Mouse (Mus musculus) limb, embryonic 13.5 days (tissue): ENCODE measurements at regions not wholly inside any gene's neighbourhood (a gene's known extent, or its start where the extent isn't known, plus 50 kb on each side); places are given as distances from the start of the nearest gene placed in this dataset.

Experiments used
- ATAC-seq: fragments of 200-750 bp; cut with Nextera tagmentation; 2 replicates; pipeline ENCODE4 v1.8.0; 2017; ENCODE audit warnings: low read depth, moderate number of reproducible peaks, moderate TSS enrichment; ENCODE audit not compliant: low FRiP score
- H3K27ac ChIP-seq: fragments of 300-500 bp; sonication (generic); 2 replicates; pipeline ENCODE4 v1.5.1; 2015; ENCODE audit warnings: inconsistent platforms, mild to moderate bottlenecking, moderate library complexity
- H3K27me3 ChIP-seq: fragments of 300-500 bp; sonication (generic); 2 replicates; pipeline ENCODE4 v1.6.1; 2015; ENCODE audit warnings: mild to moderate bottlenecking, inconsistent platforms
- H3K36me3 ChIP-seq: fragments of 300-500 bp; sonication (generic); 2 replicates; pipeline ENCODE4 v1.6.1; 2015; ENCODE audit warnings: inconsistent platforms, mild to moderate bottlenecking, moderate library complexity
- H3K4me1 ChIP-seq: fragments of 300-500 bp; sonication (generic); 2 replicates; pipeline ENCODE4 v1.6.1; 2015; ENCODE audit warnings: inconsistent platforms
- H3K4me2 ChIP-seq: fragments of 300-500 bp; sonication (generic); replicated peaks from 2 replicates; pipeline ENCODE4 v1.6.1; 2015; ENCODE audit warnings: inconsistent platforms, mild to moderate bottlenecking, moderate library complexity
- H3K4me3 ChIP-seq: fragments of 300-500 bp; sonication (generic); 2 replicates; pipeline ENCODE4 v1.5.1; 2015; ENCODE audit warnings: moderate library complexity, mild to moderate bottlenecking, inconsistent platforms
- H3K9ac ChIP-seq: fragments of 300-500 bp; sonication (generic); 2 replicates; pipeline ENCODE4 v1.6.1; 2015; ENCODE audit warnings: mild to moderate bottlenecking, inconsistent platforms
- H3K9me3 ChIP-seq: fragments of 300-500 bp; sonication (generic); 2 replicates; pipeline ENCODE4 v1.6.1; 2016; ENCODE audit warnings: inconsistent platforms
- WGBS: fragments of 180-500 bp; shearing (Covaris S2); methylation state at CpG from one replicate; pipeline ENCODE4 v1.1.7; 2015; 5-methylcytosine and 5-hydroxymethylcytosine counted together

- H3K4me2 ChIP-seq = no peak overlapping the region
- H3K27me3 ChIP-seq = no peaks in the 10 kb centered on the region
- H3K4me1 ChIP-seq = peaks cover 7% of the 10 kb centered on the region; the same call in 1 of the 2 replicates
- H3K9me3 ChIP-seq = no peaks in the 10 kb centered on the region
- no peak overlapping the region for H3K27ac ChIP-seq
- no peak overlapping the region for H3K9ac ChIP-seq
- WGBS = 72% methylated on average over 6 of the region's 6 CpGs
- no peak overlapping the region for H3K4me3 ChIP-seq
- no peaks in the 10 kb centered on the region for H3K36me3 ChIP-seq
- ATAC-seq = no peak
Observed at GRCm38 (mm10) chr5:46488140-46488942, 630.9 kb upstream of the Lcorl start.

- Histone ChIP-seq H3K27ac (no peak overlapping the region), H3K4me2 (no peak overlapping the region), H3K4me1 (peaks cover 7% of the 10 kb centered on the region; the same call in 1 of the 2 replicates), H3K36me3 (no peaks in the 10 kb centered on the region), H3K4me3 (no peak overlapping the region), H3K27me3 (no peaks in the 10 kb centered on the region), H3K9ac (no peak overlapping the region), H3K9me3 (no peaks in the 10 kb centered on the region)
- WGBS = 4% methylated on average over 1 of the region's 1 CpGs
- ATAC-seq = peak; percentile 77; the same call in 1 of the 2 replicates
Observed at GRCm38 (mm10) chr5:46486740-46487326, 629.4 kb upstream of the Lcorl start.

- no peaks in the 10 kb centered on the region for H3K27me3 ChIP-seq
- no peak overlapping the region for H3K9ac ChIP-seq
- no peak overlapping the region for H3K4me3 ChIP-seq
- WGBS = 85% methylated on average over 3 of the region's 3 CpGs
- H3K36me3 ChIP-seq = no peaks in the 10 kb centered on the region
- no peaks in the 10 kb centered on the region for H3K9me3 ChIP-seq
- no peak overlapping the region for H3K27ac ChIP-seq
- H3K4me1 ChIP-seq = no peaks in the 10 kb centered on the region
- no peak overlapping the region for H3K4me2 ChIP-seq
- no peak for ATAC-seq
Observed at GRCm38 (mm10) chr5:46456356-46456755, 598.9 kb upstream of the Lcorl start.

- no peak overlapping the region for H3K9ac ChIP-seq
- H3K27me3 ChIP-seq = no peaks in the 10 kb centered on the region
- 77% methylated on average over 4 of the region's 4 CpGs for WGBS
- no peak for ATAC-seq
- H3K4me1 ChIP-seq = peaks cover 13% of the 10 kb centered on the region
- H3K36me3 ChIP-seq = no peaks in the 10 kb centered on the region
- H3K9me3 ChIP-seq = no peaks in the 10 kb centered on the region
- no peak overlapping the region for H3K27ac ChIP-seq
- H3K4me3 ChIP-seq = no peak overlapping the region
- H3K4me2 ChIP-seq = no peak overlapping the region
Observed at GRCm38 (mm10) chr5:46448274-46448673, 590.9 kb upstream of the Lcorl start.

- peak overlapping the region; percentile 34 for H3K4me2 ChIP-seq
- ATAC-seq = no peak
- no peaks in the 10 kb centered on the region for H3K36me3 ChIP-seq
- WGBS = 18% methylated on average over 3 of the region's 3 CpGs
- peaks cover 13% of the 10 kb centered on the region for H3K4me1 ChIP-seq
- no peak overlapping the region for H3K27ac ChIP-seq
- H3K4me3 ChIP-seq = no peak overlapping the region
- no peak overlapping the region for H3K9ac ChIP-seq
- no peaks in the 10 kb centered on the region for H3K9me3 ChIP-seq
- H3K27me3 ChIP-seq = no peaks in the 10 kb centered on the region
Observed at GRCm38 (mm10) chr5:46445844-46446243, 588.4 kb upstream of the Lcorl start.

GRCm38 (mm10) chr5:46445122-46445521, 587.7 kb upstream of the Lcorl start:
- Histone ChIP-seq H3K27ac (no peak overlapping the region), H3K27me3 (no peaks in the 10 kb centered on the region), H3K4me1 (peaks cover 13% of the 10 kb centered on the region), H3K9ac (no peak overlapping the region), H3K9me3 (no peaks in the 10 kb centered on the region), H3K4me3 (no peak overlapping the region), H3K4me2 (peak overlapping the region; percentile 34), H3K36me3 (no peaks in the 10 kb centered on the region)
- WGBS = 21% methylated on average over 7 of the region's 7 CpGs
- ATAC-seq = no peak

- WGBS = 9% methylated on average over 12 of the region's 12 CpGs
- H3K27me3 ChIP-seq = no peaks in the 10 kb centered on the region
- no peaks in the 10 kb centered on the region for H3K9me3 ChIP-seq
- no peak for ATAC-seq
- no peak overlapping the region for H3K9ac ChIP-seq
- peaks cover 13% of the 10 kb centered on the region for H3K4me1 ChIP-seq
- H3K4me3 ChIP-seq = no peak overlapping the region
- no peaks in the 10 kb centered on the region for H3K36me3 ChIP-seq
- no peak overlapping the region for H3K27ac ChIP-seq
- peak overlapping the region; percentile 42; the same call in 1 of the 2 replicates for H3K4me2 ChIP-seq
Observed at GRCm38 (mm10) chr5:46443805-46444340, 586.5 kb upstream of the Lcorl start.

- Histone ChIP-seq H3K9ac (no peak overlapping the region), H3K4me1 (peaks cover 13% of the 10 kb centered on the region), H3K4me3 (no peak overlapping the region), H3K9me3 (no peaks in the 10 kb centered on the region), H3K27me3 (no peaks in the 10 kb centered on the region), H3K4me2 (no peak overlapping the region), H3K27ac (no peak overlapping the region), H3K36me3 (no peaks in the 10 kb centered on the region)
- WGBS = 80% methylated on average over 6 of the region's 6 CpGs
- no peak for ATAC-seq
Observed at GRCm38 (mm10) chr5:46442600-46443248, 585.3 kb upstream of the Lcorl start.

GRCm38 (mm10) chr5:46441716-46442115, 584.3 kb upstream of the Lcorl start:
- Histone ChIP-seq H3K27me3 (no peaks in the 10 kb centered on the region), H3K4me3 (no peak overlapping the region), H3K4me2 (no peak overlapping the region), H3K27ac (no peak overlapping the region), H3K9me3 (no peaks in the 10 kb centered on the region), H3K36me3 (no peaks in the 10 kb centered on the region), H3K4me1 (peaks cover 13% of the 10 kb centered on the region), H3K9ac (no peak overlapping the region)
- no peak for ATAC-seq

GRCm38 (mm10) chr5:46431644-46432367, 574.4 kb upstream of the Lcorl start:
- ATAC-seq = no peak
- Histone ChIP-seq H3K36me3 (no peaks in the 10 kb centered on the region), H3K4me1 (no peaks in the 10 kb centered on the region), H3K27me3 (no peaks in the 10 kb centered on the region), H3K4me2 (no peak overlapping the region), H3K9ac (no peak overlapping the region), H3K9me3 (no peaks in the 10 kb centered on the region), H3K27ac (no peak overlapping the region), H3K4me3 (no peak overlapping the region)
- WGBS = 65% methylated on average over 3 of the region's 3 CpGs

- no peaks in the 10 kb centered on the region for H3K36me3 ChIP-seq
- H3K27ac ChIP-seq = no peak overlapping the region
- ATAC-seq = no peak
- no peaks in the 10 kb centered on the region for H3K4me1 ChIP-seq
- H3K4me2 ChIP-seq = no peak overlapping the region
- H3K4me3 ChIP-seq = no peak overlapping the region
- H3K27me3 ChIP-seq = no peaks in the 10 kb centered on the region
- H3K9ac ChIP-seq = no peak overlapping the region
- H3K9me3 ChIP-seq = no peaks in the 10 kb centered on the region
- 80% methylated on average over 3 of the region's 3 CpGs for WGBS
Observed at GRCm38 (mm10) chr5:46422738-46423137, 565.3 kb upstream of the Lcorl start.

GRCm38 (mm10) chr5:46406969-46407368, 549.6 kb upstream of the Lcorl start:
- WGBS = 80% methylated on average over 2 of the region's 2 CpGs
- Histone ChIP-seq H3K27ac (no peak overlapping the region), H3K9me3 (no peaks in the 10 kb centered on the region), H3K4me3 (no peak overlapping the region), H3K27me3 (no peaks in the 10 kb centered on the region), H3K4me1 (peaks cover 3% of the 10 kb centered on the region; the same call in 1 of the 2 replicates), H3K4me2 (no peak overlapping the region), H3K36me3 (no peaks in the 10 kb centered on the region), H3K9ac (no peak overlapping the region)
- no peak for ATAC-seq
